In genomic region chr10:85388751-85389115, GRCm38 (mm10) we compare ENCODE assay signal across 7 mouse cellular contexts. TPM values are rescaled to one million over a fixed set of nuclear protein-coding genes. Genes with fewer than 3 reads are reported as not detected.
DNase-seq lines count a peak whose midpoint lies in the region; ATAC-seq and TF ChIP-seq lines count a peak whose summit lies in the region.

No protein-coding gene starts in this region.

- ATAC-seq in kidney, embryonic 16.5 days (ENCODE audit: low FRiP score, low TSS enrichment): no peak

- 4% methylated on average over 9 of the region's 9 CpGs for WGBS in kidney, embryonic 16.5 days

- H3K4me2 ChIP-seq in kidney, embryonic 16.5 days (replicated peaks; ENCODE audit: low read depth, low read length): peak overlapping the region; percentile 98

- peaks cover 23% of the 10 kb centered on the region; the same call in 1 of the 2 replicates for H3K4me1 ChIP-seq in kidney, embryonic 16.5 days (ENCODE audit: insufficient read depth, low read length)
- peaks cover 28% of the 10 kb centered on the region for H3K4me1 ChIP-seq in testis, adult 2 months (ENCODE audit: control insufficient read depth, insufficient read depth, low read length)

- no peaks in the 10 kb centered on the region for H3K9me3 ChIP-seq in kidney, embryonic 16.5 days (ENCODE audit: low read length)

- TF ChIP-seq CTCF in C2C12 (IDR thresholded peaks at IDR 0.05; ENCODE audit: control insufficient read depth, insufficient read depth, insufficient read length): peak; percentile 21
- peak; percentile 28; the same call in 1 of the 2 replicates for TF ChIP-seq CTCF in testis, adult 2 months (IDR thresholded peaks at IDR 0.05; ENCODE audit: control insufficient read depth, insufficient read depth, insufficient replicate concordance, low read depth, low read length)

- H3K36me3 ChIP-seq in C2C12 (ENCODE audit: control insufficient read depth, insufficient read depth): no peaks in the 10 kb centered on the region
- H3K36me3 ChIP-seq in kidney, embryonic 16.5 days (ENCODE audit: insufficient read depth, low read length): no peaks in the 10 kb centered on the region
- H3K36me3 ChIP-seq in testis, adult 2 months (ENCODE audit: control insufficient read depth, insufficient read depth, low read length): no peaks in the 10 kb centered on the region

- H3ac ChIP-seq in C2C12 (ENCODE audit: control insufficient read depth, insufficient read length, low read depth): no peak overlapping the region

- DNase-seq in 3134 (ENCODE audit: extremely low read depth, insufficient read length, low spot score): peak; percentile 65
- peak; percentile 34 for DNase-seq in cerebellum, adult 8-10 months
- DNase-seq in forelimb bud, embryonic 11.5 days (ENCODE audit: low read depth, low spot score): peak; percentile 62
- DNase-seq in mesoderm, embryonic 11.5 days (ENCODE audit: low read depth, low spot score): peak; percentile 74

- H3K79me2 ChIP-seq in C2C12 (ENCODE audit: control insufficient read depth, insufficient read depth): no peaks in the 10 kb centered on the region

- H3K27ac ChIP-seq in kidney, embryonic 16.5 days (ENCODE audit: low read length): no peak overlapping the region
- H3K27ac ChIP-seq in testis, adult 2 months (ENCODE audit: control insufficient read depth, insufficient read depth, low read depth, low read length): no peak overlapping the region

- H3K79me3 ChIP-seq in C2C12 (ENCODE audit: low read depth): no peaks in the 10 kb centered on the region

- TF ChIP-seq POLR2A in testis, adult 2 months (IDR thresholded peaks at IDR 0.05; ENCODE audit: control insufficient read depth, low read depth, low read length): no peak

- no peak overlapping the region for H3K4me3 ChIP-seq in C2C12 (ENCODE audit: insufficient read depth, poor library complexity, severe bottlenecking)
- peak overlapping the region; percentile 68 for H3K4me3 ChIP-seq in kidney, embryonic 16.5 days (ENCODE audit: low read length)
- no peak overlapping the region for H3K4me3 ChIP-seq in testis, adult 2 months (ENCODE audit: control insufficient read depth, low read depth, low read length)

- peak overlapping the region; percentile 64; the same call in 1 of the 2 replicates for H3K9ac ChIP-seq in kidney, embryonic 16.5 days (replicated peaks; ENCODE audit: low read length)

- no peaks in the 10 kb centered on the region for H3K27me3 ChIP-seq in C2C12 (ENCODE audit: control insufficient read depth, insufficient read depth, insufficient read length)
- peaks cover 10% of the 10 kb centered on the region; the same call in 1 of the 2 replicates for H3K27me3 ChIP-seq in kidney, embryonic 16.5 days (ENCODE audit: insufficient read depth, low read length)
- no peaks in the 10 kb centered on the region; the same call in 1 of the 2 replicates for H3K27me3 ChIP-seq in testis, adult 2 months (ENCODE audit: control insufficient read depth, insufficient read depth, low read length)

TF ChIP-seq in C2C12, 6 proteins besides CTCF, POLR2A, EP300 and RAD21:
- TF ChIP-seq CEBPB (IDR thresholded peaks at IDR 0.05; ENCODE audit: low read depth) (no peak), MYOG (IDR thresholded peaks at IDR 0.05; ENCODE audit: control insufficient read depth, extremely low read depth, insufficient read length) (no peak), MAX (IDR thresholded peaks at IDR 0.05) (no peak), USF1 (IDR thresholded peaks at IDR 0.05; ENCODE audit: low read depth) (no peak), FOSL1 (IDR thresholded peaks at IDR 0.05; ENCODE audit: insufficient read depth, low read length, poor library complexity, severe bottlenecking) (no peak), MYOD1 (IDR thresholded peaks at IDR 0.05; ENCODE audit: control insufficient read depth, insufficient read length, low read depth) (no peak)

RNA-seq across cellular contexts. Expression of gene Btbd11, which starts 2.1 kb away (rescaled TPM):
- polyA plus RNA-seq in C2C12 (2012; fragmentation: generic; extraction: Trizol): 11.7 TPM
- 10.7 and 12.3 TPM in 2 replicates for polyA plus RNA-seq in kidney, embryonic 16.5 days (2015; fragmentation: Nextera tagmentation; extraction: Ambion mirVana)
- polyA plus RNA-seq in testis, adult 2 months (2012; rRNA removed): 0.24 and 0.25 TPM in 2 replicates
